Mouse (Mus musculus) cerebellum, postnatal 4 days (tissue): ENCODE data around the gene Smarcd3.

Source experiments
- DNase-seq, 2 experiments: peaks; one replicate each; pipeline ENCODE4 v3.0.0; 2022; ENCODE audit warnings: low spot score in 2 of 2, mixed read lengths in 1 of 2

Smarcd3 gene

DNA sequence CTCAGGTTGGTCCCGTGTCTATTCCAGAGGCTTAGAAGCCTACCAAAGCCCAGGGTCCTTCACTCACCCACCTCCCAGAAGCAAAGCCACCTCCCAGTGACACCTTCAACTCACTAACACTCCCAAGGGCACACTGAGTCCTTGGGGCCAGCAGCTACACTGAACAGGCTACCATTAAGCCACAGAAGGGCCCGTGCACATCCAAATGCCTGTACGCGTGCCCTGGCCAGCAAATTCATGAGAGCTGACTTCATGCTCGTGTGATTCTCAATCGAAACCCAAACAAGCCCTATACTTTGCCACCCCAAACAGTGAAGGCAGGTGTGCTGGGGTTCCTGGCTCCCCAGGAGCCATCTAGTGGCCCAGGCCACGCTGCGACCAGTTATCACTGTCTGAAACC lies 3.6 kb downstream of the Smarcd3 start:
- no peak for DNase-seq

DNA sequence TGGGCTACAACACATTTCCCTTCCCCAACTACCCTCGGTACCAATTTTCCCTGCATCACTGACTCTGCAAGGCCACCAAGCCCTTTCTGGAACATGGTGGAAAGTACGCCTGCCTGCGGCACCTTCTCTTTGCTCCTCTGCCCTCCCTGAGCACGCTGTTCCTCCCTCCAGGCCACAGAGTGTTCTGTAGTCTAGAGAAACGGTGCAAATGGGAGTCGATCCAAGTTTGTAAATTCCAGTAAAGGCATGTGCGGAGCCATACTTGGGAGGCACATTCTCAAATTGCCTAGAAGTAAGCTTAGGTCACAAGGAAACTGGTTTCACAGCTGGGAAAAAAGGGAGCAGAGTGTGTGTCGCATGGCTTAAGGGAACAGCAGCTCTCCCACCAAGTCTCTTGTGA lies 4.1 kb downstream of the Smarcd3 start:
- no peak for DNase-seq

DNA sequence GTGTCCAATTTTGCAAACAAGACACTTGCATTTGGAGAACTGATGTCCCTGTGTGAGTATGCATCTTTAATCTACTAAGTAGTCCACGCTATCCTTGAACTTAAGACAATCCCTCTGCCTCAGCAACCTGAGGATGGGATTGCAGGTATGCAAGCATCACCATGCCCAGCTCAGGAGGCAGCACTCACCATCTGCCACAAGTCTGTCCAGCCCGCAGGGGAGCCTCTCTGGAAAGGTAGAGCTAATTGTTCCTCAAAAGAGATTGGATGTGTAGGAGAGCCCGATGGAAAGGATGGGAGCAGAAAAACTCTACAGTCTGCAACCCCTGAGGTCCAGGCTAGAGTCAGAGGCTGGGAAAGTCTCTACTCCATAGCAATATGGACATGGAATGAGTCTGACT lies 5.3 kb downstream of the Smarcd3 start:
- DNase-seq, result no peak

DNA sequence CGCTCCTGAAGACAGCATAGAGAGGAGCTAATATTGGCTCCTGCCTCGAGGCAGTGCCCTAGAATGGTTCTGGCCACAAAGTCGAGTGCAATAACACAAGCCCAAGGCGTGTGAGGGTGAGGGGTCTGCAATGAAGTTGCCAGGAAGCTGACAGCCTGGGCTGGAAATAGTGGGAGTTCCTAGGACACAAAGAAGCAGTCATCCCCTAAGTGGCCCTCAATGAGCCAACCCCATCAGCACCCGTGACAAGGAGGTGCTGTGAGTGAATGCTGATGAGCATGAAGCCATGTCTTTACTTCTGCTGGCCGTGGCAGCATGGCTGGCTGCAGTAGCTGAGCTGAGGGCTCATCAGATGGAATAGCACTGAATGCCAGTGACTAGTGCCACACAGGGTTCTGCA lies 9.1 kb downstream of the Smarcd3 start:
- no peak for DNase-seq

DNA sequence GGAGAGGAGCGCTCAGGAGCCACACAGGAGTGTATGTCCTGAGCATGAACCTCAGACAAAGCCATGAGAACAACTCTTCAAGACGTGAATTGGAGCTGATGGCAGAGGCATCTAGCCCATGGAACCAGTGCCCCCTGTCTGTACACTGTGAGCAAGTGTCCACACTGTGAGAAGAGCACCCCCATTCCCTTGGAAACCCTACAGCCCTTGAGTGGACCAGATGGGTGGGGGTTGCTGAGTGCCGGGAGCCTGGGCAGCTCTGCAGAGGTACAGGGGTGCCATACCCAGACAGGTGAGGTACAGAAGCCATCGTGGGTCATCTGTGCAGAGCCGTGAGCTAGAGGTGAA lies 11.9 kb downstream of the Smarcd3 start:
- DNase-seq, result no peak

DNA sequence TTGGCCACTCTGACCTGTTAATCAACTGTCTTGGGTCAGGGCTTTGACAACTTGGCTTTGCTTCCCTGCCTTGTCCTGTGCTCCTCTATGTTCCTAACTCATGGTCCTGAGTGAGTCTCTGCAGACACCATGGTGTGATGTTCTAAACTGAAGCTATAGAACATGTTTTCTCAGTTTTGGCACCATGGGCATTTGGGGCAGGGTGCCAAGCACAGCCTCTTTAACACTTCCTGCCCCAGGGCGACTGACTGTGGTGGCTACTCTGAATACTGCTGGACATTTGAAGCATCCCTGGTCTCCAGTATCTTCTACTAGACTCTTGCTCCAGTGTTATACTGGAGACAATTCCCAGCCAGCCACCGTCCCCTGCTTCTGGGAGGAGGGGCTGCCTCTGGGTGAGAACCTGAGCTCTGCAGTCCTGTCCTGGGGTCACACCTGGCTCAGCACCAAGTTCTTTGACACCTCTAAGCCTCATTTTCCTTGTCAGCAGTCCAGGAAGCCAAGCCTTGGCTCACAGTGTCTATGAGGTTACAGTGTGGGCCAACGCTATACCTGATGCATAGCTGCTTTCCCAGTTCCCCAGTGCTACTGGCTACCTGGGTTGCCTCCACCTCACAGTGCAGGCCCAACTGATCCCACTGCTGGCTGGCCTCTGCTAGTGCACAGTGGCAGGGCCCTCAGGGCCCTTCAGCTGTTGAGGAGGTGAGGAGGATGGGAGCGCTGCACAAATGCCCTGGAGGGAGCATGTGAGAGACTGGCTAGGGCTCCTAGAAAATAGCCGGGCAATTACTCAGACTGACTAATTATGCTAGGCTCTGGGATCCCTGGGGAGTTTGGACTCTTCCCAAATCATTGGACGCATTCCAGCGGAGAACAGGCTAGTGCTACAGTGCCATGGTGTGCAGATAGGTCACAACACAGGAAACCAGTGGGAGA lies 12.6 kb downstream of the Smarcd3 start:
- DNase-seq, result peak in 1 of 2 experiments; percentile 75

DNA sequence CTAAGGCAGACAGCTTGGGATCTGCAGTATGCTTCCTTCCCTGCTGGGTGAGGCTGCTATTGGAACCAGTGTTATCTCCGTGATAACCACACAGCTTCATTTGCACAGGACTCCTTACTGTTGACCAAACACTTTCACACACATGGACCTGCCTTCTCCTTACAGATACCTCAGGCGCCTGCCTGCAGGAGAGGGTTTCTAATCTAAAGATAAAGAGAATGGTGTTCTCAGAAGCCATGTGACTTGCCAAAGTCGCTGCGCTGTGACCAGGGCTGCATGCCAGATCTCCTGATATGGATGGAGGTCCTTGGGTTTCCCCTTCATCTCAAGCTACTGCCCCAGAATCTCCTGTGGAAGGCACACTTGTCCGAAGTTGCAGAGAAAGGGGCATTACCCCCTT lies 14.8 kb downstream of the Smarcd3 start:
- DNase-seq, result no peak

DNA sequence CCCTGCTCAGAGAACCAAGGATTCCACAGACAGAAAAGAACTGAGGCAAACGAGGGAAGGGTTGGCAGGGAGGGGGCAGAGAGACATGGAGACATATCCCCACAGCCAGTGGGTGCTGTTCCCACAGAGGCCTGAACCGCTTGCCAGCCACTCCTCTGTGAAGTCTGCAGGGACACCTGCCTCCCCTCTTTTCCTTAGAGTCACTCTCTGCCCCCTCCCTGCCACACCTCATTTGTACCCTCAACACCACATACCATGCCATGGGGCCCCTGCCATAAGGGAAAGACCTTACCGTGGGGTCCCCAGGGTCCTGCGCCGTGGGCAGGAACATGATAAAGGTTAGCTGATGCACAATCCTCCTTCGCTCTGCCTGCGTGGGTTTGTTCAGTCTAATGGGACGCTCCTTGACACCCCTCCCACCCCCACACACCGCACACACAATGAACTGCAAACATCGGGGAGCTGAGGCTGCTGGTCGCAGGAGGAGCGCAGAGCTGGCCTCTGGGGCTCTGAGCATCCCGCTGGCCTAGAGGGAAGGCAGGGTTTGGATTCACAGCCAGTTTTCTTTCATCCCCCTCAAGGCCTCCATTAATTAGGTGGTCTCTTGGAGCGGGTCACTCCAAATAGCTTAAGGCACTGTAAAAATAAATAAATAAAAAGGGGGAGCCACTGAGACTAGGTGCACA lies 18.1 kb downstream of the Smarcd3 start:
- no peak for DNase-seq

DNA sequence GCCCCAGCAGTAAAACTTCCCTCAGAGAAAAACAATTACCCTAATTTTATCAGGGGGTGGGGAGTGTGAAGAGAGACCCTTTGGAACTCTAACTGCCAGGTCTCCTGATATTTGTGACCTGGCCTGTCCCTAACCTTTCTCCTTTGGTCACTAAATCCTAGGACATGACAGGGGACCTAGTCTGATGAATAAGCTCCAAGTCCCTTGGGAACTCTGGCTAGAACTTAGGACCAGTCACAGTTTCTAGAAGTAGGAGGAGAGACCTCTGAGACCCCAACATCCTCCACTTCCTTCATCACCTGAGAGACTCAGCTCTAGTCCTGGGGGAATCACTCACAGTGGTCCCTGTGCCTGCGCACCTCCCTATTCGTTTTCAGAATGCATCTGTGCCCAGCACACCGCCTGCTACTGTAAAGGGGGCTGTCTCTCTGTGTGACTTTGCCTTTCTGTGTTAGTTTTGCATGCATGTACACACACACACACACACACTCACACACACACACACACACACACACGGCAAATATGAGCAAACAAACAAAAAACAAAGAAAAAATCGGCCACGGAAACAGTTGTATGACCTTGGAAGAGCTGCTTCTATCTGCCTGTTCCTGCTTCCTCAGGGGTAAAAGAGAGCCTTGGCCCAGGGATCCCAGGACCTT lies 18.8 kb downstream of the Smarcd3 start:
- no peak for DNase-seq

DNA sequence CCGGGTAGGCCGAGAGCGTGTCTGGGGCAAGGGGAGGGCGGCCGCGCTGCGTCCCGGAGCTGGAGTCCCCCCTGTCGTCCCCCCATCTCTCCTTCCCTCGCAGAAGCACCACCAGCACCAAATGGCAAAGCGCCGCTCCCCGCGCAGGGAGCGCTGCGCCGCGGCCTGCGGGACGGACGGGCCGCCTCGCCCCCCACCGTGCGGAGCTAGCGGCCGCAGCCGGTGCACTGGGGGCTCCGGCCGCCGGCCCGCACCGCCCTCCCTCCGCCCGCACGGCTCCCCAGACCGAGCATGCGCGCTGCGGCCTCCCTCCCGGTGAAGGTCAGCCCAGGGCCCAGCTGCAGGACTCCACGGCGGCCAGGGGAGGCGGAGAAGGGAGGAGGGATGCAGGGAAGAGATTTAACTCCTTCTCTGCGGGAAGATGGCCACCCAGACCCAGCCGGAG lies 19.5 kb downstream of the Smarcd3 start:
- DNase-seq, result peak; percentile 70 to 85

DNA sequence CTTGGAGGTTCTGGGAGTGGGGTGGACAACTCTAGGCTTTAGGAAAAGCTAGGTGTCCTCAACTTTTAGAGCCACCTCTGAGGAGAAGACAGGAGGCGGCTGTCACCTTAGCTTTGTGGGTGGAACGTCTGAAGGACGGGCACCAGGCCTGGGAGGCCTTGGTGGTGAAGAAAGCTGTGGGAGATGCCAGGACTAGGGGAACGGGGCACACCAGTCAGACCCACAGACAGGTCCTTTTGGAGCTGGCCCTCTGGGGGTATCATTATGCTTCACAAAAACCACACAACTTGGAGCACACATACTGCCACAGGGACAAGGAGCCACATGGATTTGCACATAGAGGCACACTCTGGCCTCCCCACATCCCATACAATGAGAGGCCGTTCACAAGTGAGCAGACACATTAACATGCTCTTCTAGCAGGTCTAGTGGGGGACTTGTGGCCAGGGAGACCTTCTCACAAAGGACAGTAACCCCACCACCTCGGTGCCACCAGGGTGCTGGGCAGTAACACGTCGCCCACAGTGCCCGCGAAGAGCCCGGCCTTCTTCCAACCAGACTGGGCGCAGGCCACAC lies 20.0 kb downstream of the Smarcd3 start:
- no peak for DNase-seq

DNA sequence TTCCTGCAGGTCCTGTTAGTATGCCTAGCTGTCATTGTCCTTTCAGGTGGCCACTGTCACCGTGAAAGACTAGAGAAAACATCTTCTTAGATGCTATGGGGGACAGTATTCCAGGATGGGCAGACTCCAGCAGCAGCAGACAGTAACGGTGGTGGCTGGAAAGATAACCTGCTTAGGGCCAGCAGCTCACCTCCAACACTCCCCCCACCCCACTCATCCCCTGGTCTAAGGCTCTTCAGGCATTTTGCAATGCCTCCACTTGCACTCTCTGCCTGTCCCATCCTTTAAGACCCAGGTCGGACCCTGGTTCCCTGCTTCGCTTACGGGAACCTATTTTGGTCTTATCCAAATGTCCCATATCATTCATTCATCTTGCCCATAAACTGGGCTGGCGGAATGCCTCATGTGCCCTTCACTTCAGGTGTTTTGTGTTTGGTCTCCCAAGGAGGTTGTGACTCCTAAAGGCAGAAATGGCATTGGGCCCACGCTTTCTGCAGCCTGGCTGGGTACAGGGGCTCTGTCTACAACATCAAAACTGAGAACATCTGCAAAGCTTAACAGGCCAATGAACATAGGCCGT lies 20.7 kb downstream of the Smarcd3 start:
- DNase-seq, result peak in 1 of 2 experiments; percentile 17

DNA sequence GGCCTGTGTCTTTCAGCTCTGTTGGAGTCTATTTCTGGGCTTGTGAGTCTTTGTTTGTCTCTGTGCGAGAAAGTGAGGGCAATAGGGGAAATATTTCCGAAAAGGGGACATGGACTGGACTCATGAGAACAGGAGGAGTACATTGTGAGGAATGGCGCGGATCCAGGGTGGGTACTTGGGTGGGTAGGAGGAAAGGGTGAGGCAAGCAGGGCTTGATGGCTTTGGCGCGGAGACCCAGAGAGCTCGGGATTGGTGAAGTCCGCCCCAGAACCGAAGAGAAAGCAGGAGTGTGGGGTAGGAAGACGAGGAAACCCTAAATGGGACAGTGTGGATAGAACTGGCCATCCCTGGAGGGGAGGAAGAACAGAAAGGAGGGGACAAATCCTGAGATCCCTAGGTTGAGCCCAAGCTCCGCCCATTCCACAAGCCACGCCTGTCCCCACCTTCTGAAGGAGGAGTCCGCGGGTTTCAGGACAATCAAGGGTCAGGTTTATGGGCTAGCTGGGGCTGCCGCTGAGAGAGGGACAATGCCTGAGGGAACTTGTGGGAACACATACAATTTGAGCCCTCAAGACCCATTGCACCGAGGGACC lies 21.4 kb downstream of the Smarcd3 start:
- DNase-seq, result peak in 1 of 2 experiments; percentile 20

DNA sequence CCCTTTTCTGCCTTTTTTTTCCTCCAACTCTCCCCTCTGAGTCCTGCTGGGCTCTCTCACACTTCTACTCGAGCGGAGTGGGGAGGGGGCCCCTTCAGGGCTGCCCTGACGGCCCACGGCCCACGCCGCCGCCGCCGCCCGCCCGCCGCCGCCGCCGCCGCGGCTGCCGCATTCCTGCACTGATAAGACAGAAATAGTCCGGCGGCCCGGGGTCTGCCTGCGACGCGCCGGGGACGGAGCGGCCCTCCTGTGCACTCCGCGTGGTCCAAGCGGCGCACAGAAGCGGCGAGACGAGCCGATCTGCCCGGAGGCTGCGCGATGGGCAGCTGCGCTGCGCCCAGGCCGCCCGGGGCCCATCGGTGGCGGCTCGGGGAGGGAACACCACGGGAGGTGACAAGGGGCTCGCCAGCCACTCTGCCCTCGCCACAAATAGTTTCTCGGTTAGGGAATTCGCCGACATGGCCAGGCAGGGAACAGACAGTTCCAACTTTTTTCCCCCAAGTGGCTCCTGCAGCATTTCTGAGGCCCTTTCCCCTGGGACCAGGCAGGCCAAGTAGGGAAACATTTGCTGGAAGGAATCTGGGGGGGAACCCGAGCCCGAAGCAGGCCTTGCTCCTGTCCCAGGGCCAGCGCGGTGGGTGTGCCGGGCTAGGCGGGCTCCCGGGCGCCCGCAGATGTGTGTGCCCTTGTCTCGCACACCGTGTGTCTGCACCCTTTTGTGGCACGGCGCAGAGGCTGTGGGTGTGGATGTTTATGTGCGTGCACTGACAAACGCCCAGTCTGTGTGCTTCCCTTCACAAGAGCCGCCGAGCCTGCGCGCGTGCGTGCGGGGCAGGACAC lies 22.1 kb downstream of the Smarcd3 start:
- peak in 1 of 2 experiments; percentile 71 for DNase-seq

DNA sequence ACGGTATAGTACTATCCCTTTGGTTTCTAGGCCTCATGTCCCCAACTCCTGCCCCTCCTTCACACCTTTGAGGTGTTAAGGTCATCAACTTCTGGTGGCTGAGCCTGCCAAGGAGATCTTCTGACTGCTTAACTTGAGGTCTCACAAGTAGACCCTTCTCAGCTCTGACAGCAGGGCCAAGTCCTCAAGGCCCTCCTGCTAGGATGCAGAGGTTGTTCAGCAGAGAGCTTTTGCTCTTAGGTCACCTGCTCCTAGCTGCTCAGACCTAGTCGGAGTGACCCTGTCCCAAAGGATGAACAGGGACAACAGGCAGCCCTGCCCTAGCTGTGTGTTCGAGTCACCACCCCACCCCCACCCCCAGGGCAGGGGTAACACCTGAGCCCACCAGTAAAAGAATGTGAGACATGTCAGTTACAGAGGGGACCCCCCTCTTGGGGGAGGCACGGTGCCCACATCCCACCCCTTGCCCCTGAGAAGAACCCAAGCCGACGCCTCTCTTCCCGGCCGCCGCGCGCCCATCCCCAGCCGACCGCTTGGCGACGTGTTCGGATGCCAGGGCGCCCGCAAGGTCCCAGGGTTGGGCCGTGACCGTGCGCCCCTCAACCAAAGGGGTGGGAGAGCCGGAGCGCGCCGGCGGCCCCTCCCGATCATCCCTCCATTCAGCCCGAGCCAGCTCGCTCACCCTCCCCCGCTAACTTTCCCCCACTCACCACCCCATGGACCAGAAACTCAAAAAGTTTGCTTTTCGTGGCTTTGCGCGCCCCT lies 23.0 kb downstream of the Smarcd3 start:
- no peak for DNase-seq

DNA sequence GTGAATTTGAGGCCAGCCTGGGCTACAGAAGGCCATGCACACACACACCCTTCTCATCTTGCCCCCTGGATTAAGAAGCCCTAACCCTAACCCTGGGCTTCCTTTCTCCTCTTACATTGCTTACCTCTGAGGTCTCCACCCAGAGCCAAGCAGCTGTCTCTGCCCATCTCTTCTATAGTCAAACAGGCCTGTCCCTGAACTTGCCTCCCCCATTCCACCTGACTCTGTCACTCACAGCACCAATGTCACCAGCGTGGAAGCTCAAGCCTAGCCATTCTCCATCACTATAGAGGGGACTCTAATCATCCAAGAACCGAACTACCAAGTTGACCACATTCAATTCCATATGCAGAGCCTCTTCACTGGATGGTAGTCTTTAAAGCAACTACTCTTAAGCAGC lies 24.0 kb downstream of the Smarcd3 start:
- no peak for DNase-seq

DNA sequence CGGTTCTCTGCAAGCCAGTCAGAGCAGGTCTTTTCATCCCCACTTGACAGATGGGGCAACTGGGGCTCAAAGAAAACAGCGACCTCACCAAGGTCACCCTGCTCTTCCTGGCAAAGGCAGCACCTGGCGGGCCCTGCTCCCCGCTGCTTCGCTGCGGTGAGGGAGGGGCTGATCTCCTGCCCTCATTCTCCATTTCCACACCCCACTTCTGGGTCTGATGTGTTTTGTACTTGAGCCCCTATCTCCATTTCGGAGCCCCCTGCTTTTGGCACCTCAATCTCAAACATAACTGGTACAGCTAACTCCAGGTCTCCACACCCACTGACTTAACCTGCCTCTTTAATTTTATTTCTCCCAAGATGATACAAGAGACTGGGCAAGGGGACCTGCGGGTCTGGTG lies 25.1 kb downstream of the Smarcd3 start:
- DNase-seq, result no peak

DNA sequence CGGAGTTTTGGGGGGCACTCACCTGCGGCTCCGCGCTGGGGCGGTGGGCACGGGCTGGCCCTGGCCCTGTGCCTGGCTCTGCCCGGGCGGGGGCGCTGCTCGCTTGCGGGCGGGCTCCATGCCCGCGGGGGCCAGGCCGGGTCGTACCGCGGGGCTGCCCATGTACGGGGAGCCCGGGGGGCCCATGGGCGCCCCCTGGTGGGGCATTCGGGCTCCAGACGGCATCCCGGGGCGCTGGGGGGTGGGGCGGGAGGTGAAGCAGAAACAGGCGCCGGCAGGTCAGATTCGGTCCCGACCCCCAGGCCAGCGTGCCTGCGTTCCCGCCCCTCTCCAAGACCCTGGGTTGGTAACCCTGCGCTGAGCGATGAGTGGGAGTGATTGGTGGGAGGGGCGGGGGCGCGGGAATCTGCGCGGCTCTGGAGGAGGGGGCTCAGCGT lies 25.6 kb downstream of the Smarcd3 start:
- peak; percentile 56 to 71 for DNase-seq

DNA sequence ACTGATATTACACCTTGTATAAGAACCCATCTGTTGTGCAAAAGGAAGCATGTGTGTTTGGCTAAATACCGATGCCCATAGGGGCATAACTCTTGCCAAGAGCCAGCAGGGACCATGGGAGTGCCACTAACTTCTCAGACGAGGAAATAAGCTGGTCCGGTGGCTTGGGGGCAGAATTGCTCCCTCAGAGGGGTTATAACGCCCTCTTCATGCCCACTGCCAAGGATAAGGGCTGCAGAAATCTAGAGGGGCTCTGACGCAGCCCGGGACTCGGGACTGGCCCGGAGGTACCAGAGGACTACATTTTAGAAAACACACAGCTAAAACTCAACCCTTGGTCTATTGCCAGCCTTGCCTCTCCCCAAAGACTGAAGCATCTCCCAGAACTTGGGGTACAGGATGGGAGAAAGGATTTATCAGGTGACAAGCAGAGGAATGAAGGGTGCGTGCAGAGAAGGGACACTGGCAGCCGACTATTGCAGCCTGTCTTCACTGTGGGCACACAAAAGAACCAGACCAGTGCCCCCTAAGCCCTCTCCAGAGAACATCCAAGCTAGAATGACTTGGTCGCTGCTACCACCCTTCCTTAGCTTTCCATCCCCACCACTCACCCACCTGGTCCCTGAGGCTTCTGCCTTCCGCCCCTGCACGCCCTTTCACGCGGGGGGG lies 26.2 kb downstream of the Smarcd3 start:
- DNase-seq, result no peak
